Mouse (Mus musculus) kidney, embryonic 15.5 days (tissue): Measurements from ENCODE around the gene Hhex. TPM values are rescaled to one million over a fixed set of nuclear protein-coding genes. Genes with fewer than 3 reads are reported as not detected.
A peak's percentile ranks its signal among the peaks of the same experiment; 100 is the strongest.

Experiments
- ATAC-seq: fragments of 200-750 bp; cut with Nextera tagmentation; replicated peaks from 2 replicates; pipeline ENCODE4 v1.8.0; 2017; ENCODE audit warnings: moderate TSS enrichment; ENCODE audit not compliant: low FRiP score
- H3K27ac ChIP-seq: fragments of 300-500 bp; sonication (generic); 2 replicates; pipeline ENCODE4 v1.5.1; 2015; ENCODE audit warnings: mild to moderate bottlenecking, inconsistent platforms
- H3K27me3 ChIP-seq: fragments of 300-500 bp; sonication (generic); 2 replicates; pipeline ENCODE4 v1.6.1; 2015; ENCODE audit warnings: inconsistent platforms
- H3K36me3 ChIP-seq: fragments of 300-500 bp; sonication (generic); 2 replicates; pipeline ENCODE4 v1.6.1; 2015; ENCODE audit warnings: inconsistent platforms
- H3K4me1 ChIP-seq: fragments of 300-500 bp; sonication (generic); 2 replicates; pipeline ENCODE4 v1.6.1; 2015; ENCODE audit warnings: inconsistent platforms
- H3K4me2 ChIP-seq: fragments of 300-500 bp; sonication (generic); 2 replicates; pipeline ENCODE4 v1.6.1; 2015; ENCODE audit warnings: moderate library complexity, mild to moderate bottlenecking, inconsistent platforms
- H3K4me3 ChIP-seq: fragments of 300-500 bp; sonication (generic); replicated peaks from 2 replicates; pipeline ENCODE4 v1.5.1; 2015; ENCODE audit warnings: mild to moderate bottlenecking, inconsistent platforms
- H3K9ac ChIP-seq: fragments of 300-500 bp; sonication (generic); 2 replicates; pipeline ENCODE4 v1.6.1; 2015; ENCODE audit warnings: mild to moderate bottlenecking, inconsistent platforms
- H3K9me3 ChIP-seq: fragments of 300-500 bp; sonication (generic); replicated peaks from 2 replicates; pipeline ENCODE4 v1.6.1; 2016; ENCODE audit warnings: inconsistent platforms
- WGBS: fragments of 180-500 bp; shearing (Covaris S2); methylation state at CpG from one replicate; pipeline ENCODE4 v1.1.7; 2015; ENCODE audit warnings: mixed read lengths; 5-methylcytosine and 5-hydroxymethylcytosine counted together
- polyA plus RNA-seq: library from polyadenylated mRNA; unstranded; fragments of >200 nt; fragmentation: Nextera tagmentation; extraction: Ambion mirVana; gene quantifications from 2 replicates; pipeline ENCODE4 v1.2.1, GENCODE M21; 2015

The Hhex gene
- polyA plus RNA-seq, 1 experiment from 2014 or later: 19.9 TPM

- Histone ChIP-seq H3K4me1 (peaks cover 36% of the 10 kb centered on the region), H3K36me3 (no peaks in the 10 kb centered on the region), H3K9ac (peak overlapping the region; percentile 58), H3K4me2 (peak overlapping the region; percentile 77), H3K9me3 (no peaks in the 10 kb centered on the region), H3K4me3 (peak overlapping the region; percentile 56), H3K27ac (peak overlapping the region; percentile 87), H3K27me3 (peaks cover 98% of the 10 kb centered on the region)
- ATAC-seq: peak; percentile 71
- WGBS: under 1% methylated on average over 68 of the region's 77 CpGs
Measured at GRCm38 (mm10) chr19:37435041-37435852, 637 bp downstream of the Hhex start.

GRCm38 (mm10) chr19:37435853-37436174, 1.2 kb downstream of the Hhex start:
- Histone ChIP-seq H3K36me3 (no peaks in the 10 kb centered on the region), H3K27me3 (peaks cover 96% of the 10 kb centered on the region), H3K9me3 (no peaks in the 10 kb centered on the region), H3K9ac (no peak overlapping the region), H3K4me1 (peaks cover 36% of the 10 kb centered on the region), H3K27ac (peak overlapping the region; percentile 71), H3K4me2 (peak overlapping the region; percentile 77), H3K4me3 (peak overlapping the region; percentile 56)
- no peak for ATAC-seq
- WGBS: 3% methylated on average over 10 of the region's 10 CpGs

GRCm38 (mm10) chr19:37436514-37437288, 2.1 kb downstream of the Hhex start:
- Histone ChIP-seq H3K27me3 (peaks cover 95% of the 10 kb centered on the region), H3K9me3 (no peaks in the 10 kb centered on the region), H3K4me1 (peaks cover 36% of the 10 kb centered on the region), H3K36me3 (no peaks in the 10 kb centered on the region), H3K4me3 (peak overlapping the region; percentile 56), H3K4me2 (peak overlapping the region; percentile 39), H3K9ac (no peak overlapping the region), H3K27ac (peak overlapping the region; percentile 71)
- ATAC-seq: no peak
- WGBS: 9% methylated on average over 28 of the region's 28 CpGs

GRCm38 (mm10) chr19:37437289-37437606, 2.6 kb downstream of the Hhex start:
- Histone ChIP-seq H3K27me3 (peaks cover 90% of the 10 kb centered on the region), H3K36me3 (no peaks in the 10 kb centered on the region), H3K9ac (no peak overlapping the region), H3K4me2 (peak overlapping the region; percentile 39), H3K9me3 (no peaks in the 10 kb centered on the region), H3K4me3 (peak overlapping the region; percentile 56), H3K4me1 (peaks cover 36% of the 10 kb centered on the region), H3K27ac (no peak overlapping the region)
- WGBS: 5% methylated on average over 14 of the region's 14 CpGs
- ATAC-seq: no peak

- H3K9ac ChIP-seq: no peak overlapping the region
- peaks cover 66% of the 10 kb centered on the region for H3K27me3 ChIP-seq
- no peak for ATAC-seq
Measured at GRCm38 (mm10) chr19:37440181-37440580, 5.6 kb downstream of the Hhex start.

GRCm38 (mm10) chr19:37440708-37441475, 6.3 kb downstream of the Hhex start:
- Histone ChIP-seq H3K36me3 (no peaks in the 10 kb centered on the region), H3K4me2 (no peak overlapping the region), H3K27me3 (peaks cover 59% of the 10 kb centered on the region), H3K4me1 (peaks cover 13% of the 10 kb centered on the region; the same call in 1 of the 2 replicates), H3K9me3 (no peaks in the 10 kb centered on the region), H3K27ac (no peak overlapping the region), H3K9ac (no peak overlapping the region), H3K4me3 (no peak overlapping the region)
- ATAC-seq: peak; percentile 58; the same call in 1 of the 2 replicates
- 71% methylated on average over 16 of the region's 16 CpGs for WGBS

More at GRCm38 (mm10) chr19:37440181-37440580, 5.6 kb downstream of the Hhex start:
- no peak overlapping the region for H3K4me3 ChIP-seq
- WGBS: 85% methylated on average over 4 of the region's 4 CpGs
- H3K9me3 ChIP-seq: no peaks in the 10 kb centered on the region
- H3K36me3 ChIP-seq: no peaks in the 10 kb centered on the region
- H3K27ac ChIP-seq: no peak overlapping the region
- H3K4me2 ChIP-seq: no peak overlapping the region
- H3K4me1 ChIP-seq: peaks cover 19% of the 10 kb centered on the region

GRCm38 (mm10) chr19:37442524-37443286, 8.1 kb downstream of the Hhex start:
- no peaks in the 10 kb centered on the region for H3K4me1 ChIP-seq
- WGBS: 77% methylated on average over 10 of the region's 10 CpGs
- no peak for ATAC-seq
- H3K27me3 ChIP-seq: peaks cover 41% of the 10 kb centered on the region
- H3K36me3 ChIP-seq: no peaks in the 10 kb centered on the region
- H3K27ac ChIP-seq: no peak overlapping the region
- no peaks in the 10 kb centered on the region for H3K9me3 ChIP-seq
- H3K4me2 ChIP-seq: no peak overlapping the region
- no peak overlapping the region for H3K4me3 ChIP-seq
- no peak overlapping the region for H3K9ac ChIP-seq

- no peak for ATAC-seq
- H3K36me3 ChIP-seq: no peaks in the 10 kb centered on the region
- no peak overlapping the region for H3K4me2 ChIP-seq
- 52% methylated on average over 4 of the region's 4 CpGs for WGBS
- H3K4me3 ChIP-seq: no peak overlapping the region
- peaks cover 33% of the 10 kb centered on the region for H3K27me3 ChIP-seq
- H3K9me3 ChIP-seq: no peaks in the 10 kb centered on the region
- no peaks in the 10 kb centered on the region for H3K4me1 ChIP-seq
- no peak overlapping the region for H3K9ac ChIP-seq
- no peak overlapping the region for H3K27ac ChIP-seq
Measured at GRCm38 (mm10) chr19:37443631-37444140, 9.1 kb downstream of the Hhex start.

GRCm38 (mm10) chr19:37448212-37448611, 13.6 kb downstream of the Hhex start:
- no peak overlapping the region for H3K4me3 ChIP-seq
- H3K36me3 ChIP-seq: no peaks in the 10 kb centered on the region
- no peak overlapping the region for H3K9ac ChIP-seq
- ATAC-seq: no peak
- no peak overlapping the region for H3K4me2 ChIP-seq
- H3K9me3 ChIP-seq: no peaks in the 10 kb centered on the region
- no peak overlapping the region for H3K27ac ChIP-seq
- 62% methylated on average over 5 of the region's 5 CpGs for WGBS
- H3K4me1 ChIP-seq: no peaks in the 10 kb centered on the region
- peaks cover 6% of the 10 kb centered on the region; the same call in 1 of the 2 replicates for H3K27me3 ChIP-seq

- Histone ChIP-seq H3K9me3 (no peaks in the 10 kb centered on the region), H3K4me3 (no peak overlapping the region), H3K4me1 (no peaks in the 10 kb centered on the region), H3K9ac (no peak overlapping the region), H3K27ac (no peak overlapping the region), H3K36me3 (no peaks in the 10 kb centered on the region), H3K4me2 (no peak overlapping the region), H3K27me3 (no peaks in the 10 kb centered on the region)
- WGBS: 82% methylated on average over 3 of the region's 3 CpGs
- ATAC-seq: no peak
Measured at GRCm38 (mm10) chr19:37449246-37449645, 14.6 kb downstream of the Hhex start.

GRCm38 (mm10) chr19:37455528-37455927, 20.9 kb downstream of the Hhex start:
- H3K4me1 ChIP-seq: no peaks in the 10 kb centered on the region
- 85% methylated on average over 2 of the region's 2 CpGs for WGBS
- ATAC-seq: no peak
- no peaks in the 10 kb centered on the region for H3K27me3 ChIP-seq
- H3K9me3 ChIP-seq: peaks cover under 1% of the 10 kb centered on the region; the same call in 1 of the 2 replicates
- H3K36me3 ChIP-seq: no peaks in the 10 kb centered on the region
- no peak overlapping the region for H3K9ac ChIP-seq
- H3K4me3 ChIP-seq: no peak overlapping the region
- no peak overlapping the region for H3K4me2 ChIP-seq
- no peak overlapping the region for H3K27ac ChIP-seq
